Mouse (Mus musculus): ENCODE results near the gene Ano6. TPM values are rescaled to one million over a fixed set of nuclear protein-coding genes. Genes with fewer than 3 reads are reported as not detected.

The Ano6 gene
- polyA plus RNA-seq, 1 experiment from 2014 or later = 51.5 TPM

DNA sequence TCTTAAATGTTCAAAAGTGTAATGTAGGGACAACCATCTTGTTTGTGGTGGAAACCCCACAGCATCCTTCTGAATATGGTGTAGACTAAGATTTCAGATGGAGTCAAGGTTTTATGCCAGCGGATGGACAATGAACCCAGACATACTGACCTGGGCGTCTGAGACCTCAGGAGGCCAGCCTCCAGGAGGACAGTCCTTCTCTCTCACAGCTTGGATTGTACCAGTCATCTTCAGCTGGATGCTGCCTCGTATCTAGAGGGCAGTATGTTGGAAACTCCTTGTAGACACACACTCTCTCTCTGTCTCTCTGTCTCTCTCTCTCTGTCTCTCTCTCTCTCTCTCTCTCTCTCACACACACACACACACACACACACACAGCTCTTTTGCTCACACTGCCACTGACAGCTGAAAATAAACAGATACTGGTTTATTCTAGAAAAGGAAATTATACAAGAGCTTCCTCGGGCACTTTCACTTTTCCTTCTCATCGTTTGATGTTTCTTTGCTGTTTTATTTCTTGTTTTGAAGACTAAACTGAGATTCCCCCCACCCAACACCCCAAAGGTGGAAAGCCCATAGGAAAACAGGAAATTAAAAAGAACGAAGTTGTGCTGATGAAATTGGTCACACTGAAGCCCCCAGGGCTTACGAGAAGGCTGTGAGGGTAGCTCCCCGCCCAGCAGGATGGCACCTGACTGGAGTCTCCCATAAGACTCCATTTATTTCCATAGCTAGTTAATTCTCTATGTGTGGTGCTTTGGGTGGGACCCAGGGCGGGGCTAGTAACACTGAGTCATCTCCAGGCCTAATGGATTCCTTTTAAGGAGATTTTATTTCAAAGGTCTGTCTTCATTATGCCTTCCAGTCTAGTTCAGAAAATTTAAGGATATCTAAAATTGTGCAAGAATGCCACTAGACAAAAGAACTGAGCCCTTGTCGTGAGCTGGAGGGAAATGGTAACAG is 94.3 kb downstream of the Ano6 start:
- 72% methylated on average over 10 of the region's 10 CpGs for WGBS
- ATAC-seq = no peak
- no peak overlapping the region for H3K9ac ChIP-seq (ENCODE audit: low read depth, low read length)
- no peak overlapping the region for H3K4me3 ChIP-seq (ENCODE audit: low read length)
- H3K4me1 ChIP-seq (ENCODE audit: control insufficient read depth, insufficient read depth, low read length) = peaks cover 47% of the 10 kb centered on the region
- H3K27me3 ChIP-seq (replicated peaks; ENCODE audit: control insufficient read depth, insufficient read depth, low read length) = no peaks in the 10 kb centered on the region
- no peaks in the 10 kb centered on the region for H3K9me3 ChIP-seq (ENCODE audit: control insufficient read depth, low read length)
- H3K27ac ChIP-seq (ENCODE audit: low read length) = no peak overlapping the region; the same call in 1 of the 2 replicates
- H3K36me3 ChIP-seq (ENCODE audit: control insufficient read depth, insufficient read depth, low read length) = peaks cover 1% of the 10 kb centered on the region; the same call in 1 of the 2 replicates
- no peak overlapping the region for H3K4me2 ChIP-seq (ENCODE audit: low read depth, low read length)

GRCm38 (mm10) chr15:95885953-95886820 is 95.5 kb downstream of the Ano6 start:
- H3K27me3 ChIP-seq (replicated peaks; ENCODE audit: control insufficient read depth, insufficient read depth, low read length) = no peaks in the 10 kb centered on the region
- WGBS = 49% methylated on average over 18 of the region's 18 CpGs
- peak; percentile 61 for ATAC-seq
- peak overlapping the region; percentile 26; the same call in 1 of the 2 replicates for H3K4me2 ChIP-seq (ENCODE audit: low read depth, low read length)
- no peak overlapping the region for H3K9ac ChIP-seq (ENCODE audit: low read depth, low read length)
- peak overlapping the region; percentile 75 for H3K27ac ChIP-seq (ENCODE audit: low read length)
- no peaks in the 10 kb centered on the region for H3K9me3 ChIP-seq (ENCODE audit: control insufficient read depth, low read length)
- H3K36me3 ChIP-seq (ENCODE audit: control insufficient read depth, insufficient read depth, low read length) = peaks cover 3% of the 10 kb centered on the region; the same call in 1 of the 2 replicates
- no peak overlapping the region for H3K4me3 ChIP-seq (ENCODE audit: low read length)
- peaks cover 38% of the 10 kb centered on the region for H3K4me1 ChIP-seq (ENCODE audit: control insufficient read depth, insufficient read depth, low read length)

GRCm38 (mm10) chr15:95887365-95887764 is 96.7 kb downstream of the Ano6 start:
- no peak for ATAC-seq
- 19% methylated on average over 5 of the region's 5 CpGs for WGBS

DNA sequence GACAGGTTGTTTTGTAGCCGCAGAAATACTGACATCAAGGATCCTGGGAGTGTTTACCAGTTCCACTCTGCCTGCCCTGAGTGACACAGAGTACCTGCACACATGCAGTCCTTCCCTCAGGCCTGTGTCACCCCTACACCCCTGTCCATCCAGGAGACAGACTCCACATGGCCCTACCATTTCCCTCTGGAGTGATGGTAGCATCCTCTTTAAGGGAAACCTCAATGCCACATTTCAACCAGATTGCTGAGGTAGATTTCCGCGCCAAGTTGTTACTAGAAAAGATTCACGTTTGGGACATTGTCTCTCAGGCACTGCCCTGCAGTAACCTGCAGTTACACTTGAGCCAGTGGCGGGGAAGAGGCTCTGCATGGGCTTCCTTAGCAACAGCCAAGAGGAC is 97.9 kb downstream of the Ano6 start:
- no peak overlapping the region for H3K4me3 ChIP-seq (ENCODE audit: low read length)
- peaks cover 3% of the 10 kb centered on the region; the same call in 1 of the 2 replicates for H3K36me3 ChIP-seq (ENCODE audit: control insufficient read depth, insufficient read depth, low read length)
- no peaks in the 10 kb centered on the region for H3K9me3 ChIP-seq (ENCODE audit: control insufficient read depth, low read length)
- H3K4me1 ChIP-seq (ENCODE audit: control insufficient read depth, insufficient read depth, low read length) = peaks cover 33% of the 10 kb centered on the region
- 77% methylated on average over 5 of the region's 5 CpGs for WGBS
- no peak overlapping the region for H3K4me2 ChIP-seq (ENCODE audit: low read depth, low read length)
- no peak overlapping the region for H3K9ac ChIP-seq (ENCODE audit: low read depth, low read length)
- H3K27me3 ChIP-seq (replicated peaks; ENCODE audit: control insufficient read depth, insufficient read depth, low read length) = no peaks in the 10 kb centered on the region
- H3K27ac ChIP-seq (ENCODE audit: low read length) = no peak overlapping the region
- no peak for ATAC-seq

More at GRCm38 (mm10) chr15:95887365-95887764, 96.7 kb downstream of the Ano6 start:
- Histone ChIP-seq H3K9me3 (ENCODE audit: control insufficient read depth, low read length) (no peaks in the 10 kb centered on the region), H3K4me2 (ENCODE audit: low read depth, low read length) (no peak overlapping the region), H3K4me3 (ENCODE audit: low read length) (no peak overlapping the region), H3K36me3 (ENCODE audit: control insufficient read depth, insufficient read depth, low read length) (peaks cover 3% of the 10 kb centered on the region; the same call in 1 of the 2 replicates), H3K27me3 (replicated peaks; ENCODE audit: control insufficient read depth, insufficient read depth, low read length) (no peaks in the 10 kb centered on the region), H3K9ac (ENCODE audit: low read depth, low read length) (no peak overlapping the region), H3K27ac (ENCODE audit: low read length) (peak overlapping the region; percentile 65), H3K4me1 (ENCODE audit: control insufficient read depth, insufficient read depth, low read length) (peaks cover 36% of the 10 kb centered on the region)

DNA sequence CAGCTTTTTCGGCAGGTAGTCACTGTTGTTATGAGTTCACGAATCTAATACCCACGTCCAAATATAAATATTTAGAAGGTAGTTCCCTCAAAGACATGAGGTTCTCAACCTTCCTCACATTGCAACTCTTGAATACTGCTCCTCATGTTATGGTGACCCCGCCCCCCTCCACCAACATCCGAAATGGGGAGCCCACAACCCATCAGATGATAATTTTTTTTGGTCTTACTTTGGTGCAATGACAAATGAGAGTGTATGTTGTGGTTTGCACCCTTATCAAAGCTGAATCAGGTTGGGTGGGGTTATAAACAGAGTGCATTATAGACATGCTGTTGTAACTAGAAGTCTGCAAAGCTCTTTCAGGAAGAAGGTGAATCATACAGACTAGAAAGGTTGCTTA is 99.7 kb downstream of the Ano6 start:
- H3K27ac ChIP-seq (ENCODE audit: low read length) = no peak overlapping the region
- no peak overlapping the region for H3K9ac ChIP-seq (ENCODE audit: low read depth, low read length)
- H3K36me3 ChIP-seq (ENCODE audit: control insufficient read depth, insufficient read depth, low read length) = peaks cover 6% of the 10 kb centered on the region; the same call in 1 of the 2 replicates
- no peak overlapping the region for H3K4me2 ChIP-seq (ENCODE audit: low read depth, low read length)
- 84% methylated on average over 5 of the region's 5 CpGs for WGBS
- no peak for ATAC-seq
- no peak overlapping the region for H3K4me3 ChIP-seq (ENCODE audit: low read length)
- H3K27me3 ChIP-seq (replicated peaks; ENCODE audit: control insufficient read depth, insufficient read depth, low read length) = no peaks in the 10 kb centered on the region
- H3K9me3 ChIP-seq (ENCODE audit: control insufficient read depth, low read length) = no peaks in the 10 kb centered on the region
- peaks cover 27% of the 10 kb centered on the region for H3K4me1 ChIP-seq (ENCODE audit: control insufficient read depth, insufficient read depth, low read length)

DNA sequence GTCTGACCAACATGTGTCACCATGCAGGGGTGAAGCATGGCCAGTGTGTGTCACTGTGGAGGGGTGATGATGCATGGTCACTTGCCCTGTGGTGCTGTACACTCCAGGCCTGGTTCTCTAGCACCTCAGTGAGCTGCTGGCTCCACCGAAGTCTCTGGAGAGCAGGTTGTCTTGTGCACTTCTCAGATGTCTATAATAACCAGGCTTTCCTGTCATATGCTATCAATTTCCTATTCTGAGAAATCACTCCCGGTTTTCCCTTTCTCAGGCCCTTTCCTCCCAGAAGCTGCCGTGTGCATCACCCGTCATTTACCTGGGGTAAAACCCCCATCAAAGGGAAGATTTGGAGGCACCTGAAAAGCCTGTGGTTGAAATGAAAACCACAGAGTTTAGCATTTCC is 101.5 kb downstream of the Ano6 start:
- Histone ChIP-seq H3K4me2 (ENCODE audit: low read depth, low read length) (no peak overlapping the region), H3K9me3 (ENCODE audit: control insufficient read depth, low read length) (no peaks in the 10 kb centered on the region), H3K4me3 (ENCODE audit: low read length) (no peak overlapping the region), H3K4me1 (ENCODE audit: control insufficient read depth, insufficient read depth, low read length) (peaks cover 10% of the 10 kb centered on the region), H3K27ac (ENCODE audit: low read length) (no peak overlapping the region), H3K36me3 (ENCODE audit: control insufficient read depth, insufficient read depth, low read length) (peaks cover 6% of the 10 kb centered on the region; the same call in 1 of the 2 replicates), H3K27me3 (replicated peaks; ENCODE audit: control insufficient read depth, insufficient read depth, low read length) (no peaks in the 10 kb centered on the region), H3K9ac (ENCODE audit: low read depth, low read length) (no peak overlapping the region)
- 87% methylated on average over 4 of the region's 4 CpGs for WGBS
- ATAC-seq = no peak

DNA sequence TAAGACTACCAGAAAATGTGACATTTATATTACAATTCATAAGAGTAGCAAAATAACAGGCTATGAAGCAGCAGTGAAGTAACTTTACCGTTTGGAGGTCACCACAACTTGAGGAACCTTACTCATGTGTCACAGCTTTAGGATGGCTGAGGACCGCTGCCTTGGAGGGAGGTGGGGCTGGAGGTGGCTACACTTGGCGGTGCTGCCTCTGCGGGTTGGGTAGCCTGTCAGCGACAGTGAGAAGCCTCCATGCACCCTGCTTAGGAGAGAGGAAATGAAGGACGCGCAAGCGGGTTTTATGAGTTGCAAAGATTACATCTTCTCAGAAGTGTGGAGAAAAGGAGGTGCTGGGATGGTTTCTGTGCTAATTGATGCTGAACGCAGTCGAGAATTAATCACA is 102.3 kb downstream of the Ano6 start:
- WGBS = 71% methylated on average over 10 of the region's 10 CpGs
- Histone ChIP-seq H3K27ac (ENCODE audit: low read length) (no peak overlapping the region), H3K9me3 (ENCODE audit: control insufficient read depth, low read length) (no peaks in the 10 kb centered on the region), H3K4me3 (ENCODE audit: low read length) (no peak overlapping the region), H3K9ac (ENCODE audit: low read depth, low read length) (no peak overlapping the region), H3K4me2 (ENCODE audit: low read depth, low read length) (no peak overlapping the region), H3K36me3 (ENCODE audit: control insufficient read depth, insufficient read depth, low read length) (peaks cover 6% of the 10 kb centered on the region; the same call in 1 of the 2 replicates), H3K4me1 (ENCODE audit: control insufficient read depth, insufficient read depth, low read length) (0 out of 2 replicates have a peak, but pooled peaks cover 5% of the 10 kb centered on the region), H3K27me3 (replicated peaks; ENCODE audit: control insufficient read depth, insufficient read depth, low read length) (no peaks in the 10 kb centered on the region)
- no peak for ATAC-seq

DNA sequence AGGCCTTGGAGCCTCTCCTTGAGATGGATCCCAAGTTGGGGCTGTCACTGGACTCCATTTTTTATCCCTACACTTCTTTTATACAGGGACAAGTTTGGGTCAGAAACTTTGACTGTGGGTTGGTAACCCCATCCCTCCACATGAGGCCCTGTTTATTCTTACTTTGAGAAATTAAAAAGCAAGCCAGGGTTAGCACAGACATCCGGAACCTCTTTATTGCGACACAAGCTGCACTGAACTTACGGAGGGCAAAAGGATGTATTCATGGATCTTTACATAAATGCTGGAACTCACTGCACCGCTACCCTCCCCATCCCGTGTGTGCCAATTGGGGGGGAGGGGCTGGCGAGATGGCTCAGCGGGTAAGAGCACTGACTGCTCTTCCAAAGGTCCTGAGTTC is 105.1 kb downstream of the Ano6 start:
- ATAC-seq = no peak
- H3K4me2 ChIP-seq (ENCODE audit: low read depth, low read length) = no peak overlapping the region
- H3K4me3 ChIP-seq (ENCODE audit: low read length) = no peak overlapping the region
- 95% methylated on average over 7 of the region's 7 CpGs for WGBS
- peaks cover 3% of the 10 kb centered on the region; the same call in 1 of the 2 replicates for H3K36me3 ChIP-seq (ENCODE audit: control insufficient read depth, insufficient read depth, low read length)
- no peaks in the 10 kb centered on the region for H3K4me1 ChIP-seq (ENCODE audit: control insufficient read depth, insufficient read depth, low read length)
- H3K9ac ChIP-seq (ENCODE audit: low read depth, low read length) = no peak overlapping the region
- H3K9me3 ChIP-seq (ENCODE audit: control insufficient read depth, low read length) = no peaks in the 10 kb centered on the region
- no peak overlapping the region for H3K27ac ChIP-seq (ENCODE audit: low read length)
- no peaks in the 10 kb centered on the region for H3K27me3 ChIP-seq (replicated peaks; ENCODE audit: control insufficient read depth, insufficient read depth, low read length)

- Histone ChIP-seq H3K36me3 (ENCODE audit: control insufficient read depth, insufficient read depth, low read length) (peaks cover 3% of the 10 kb centered on the region; the same call in 1 of the 2 replicates), H3K4me2 (ENCODE audit: low read depth, low read length) (no peak overlapping the region), H3K9me3 (ENCODE audit: control insufficient read depth, low read length) (no peaks in the 10 kb centered on the region), H3K9ac (ENCODE audit: low read depth, low read length) (no peak overlapping the region), H3K4me1 (ENCODE audit: control insufficient read depth, insufficient read depth, low read length) (no peaks in the 10 kb centered on the region), H3K4me3 (ENCODE audit: low read length) (no peak overlapping the region), H3K27ac (ENCODE audit: low read length) (no peak overlapping the region), H3K27me3 (replicated peaks; ENCODE audit: control insufficient read depth, insufficient read depth, low read length) (no peaks in the 10 kb centered on the region)
- ATAC-seq = no peak
- WGBS = 66% methylated on average over 12 of the region's 12 CpGs
Measured at GRCm38 (mm10) chr15:95897653-95898052, 107.0 kb downstream of the Ano6 start.
